In genomic region chrX:38201816-38202215, GRCm38 (mm10) we compare ENCODE assay signal across 11 mouse cellular contexts. TPM values are rescaled to one million over a fixed set of nuclear protein-coding genes. Genes with fewer than 3 reads are reported as not detected.
DNase-seq lines count a peak whose midpoint lies in the region; ATAC-seq and TF ChIP-seq lines count a peak whose summit lies in the region.
"Had no signal": no experiment of that assay in that cellular context is flagged by ENCODE, and none has a peak within 500 bp of the region (broad histone marks: within the 10 kb centered on the region; RNA-seq: fewer than 3 reads in every experiment).

No protein-coding gene starts in this region.

- H3K9me3 ChIP-seq in embryonic facial prominence, embryonic 14.5 days (ENCODE audit: control insufficient read depth, low read length), result no peaks in the 10 kb centered on the region
- no peaks in the 10 kb centered on the region for H3K9me3 ChIP-seq in embryonic facial prominence, embryonic 10.5 days
- H3K9me3 ChIP-seq in limb, embryonic 14.5 days (ENCODE audit: control insufficient read depth, low read length), result no peaks in the 10 kb centered on the region
- H3K9me3 ChIP-seq in limb, embryonic 10.5 days (replicated peaks), result no peaks in the 10 kb centered on the region
- H3K9me3 ChIP-seq: liver, embryonic 13.5 days; midbrain, embryonic 15.5 days had no signal

- POLR2A ChIA-PET in Patski (lab: Charles Lee), result no interaction called here

- no peak for ATAC-seq in embryonic facial prominence, embryonic 14.5 days (ENCODE audit: low read depth)
- no peak for ATAC-seq in limb, embryonic 14.5 days (ENCODE audit: low FRiP score, low read depth)
- ATAC-seq in Patski, result peak; percentile 51
- ATAC-seq: midbrain, embryonic 15.5 days had no signal

- no peak overlapping the region for H3K4me2 ChIP-seq in embryonic facial prominence, embryonic 14.5 days (ENCODE audit: low read depth, low read length)
- no peak overlapping the region for H3K4me2 ChIP-seq in limb, embryonic 14.5 days (replicated peaks; ENCODE audit: low read depth, low read length, severe bottlenecking)
- H3K4me2 ChIP-seq: liver, embryonic 13.5 days; midbrain, embryonic 15.5 days had no signal

- intact Hi-C loops in heart, postnatal 36 days (cut with DNase I), result no loop called here

- 87% methylated on average over 2 of the region's 2 CpGs for whole genome bisulfite sequencing in embryonic facial prominence, embryonic 14.5 days
- 85% methylated on average over 2 of the region's 2 CpGs for whole genome bisulfite sequencing in embryonic facial prominence, embryonic 10.5 days
- 59% methylated on average over 2 of the region's 2 CpGs for WGBS in limb, embryonic 14.5 days
- WGBS in limb, embryonic 10.5 days, result 66% methylated on average over 2 of the region's 2 CpGs

- no peaks in the 10 kb centered on the region for H3K4me1 ChIP-seq in embryonic facial prominence, embryonic 14.5 days (ENCODE audit: control insufficient read depth, insufficient read depth, low read length)
- H3K4me1 ChIP-seq in embryonic facial prominence, embryonic 10.5 days, result no peaks in the 10 kb centered on the region
- no peaks in the 10 kb centered on the region for H3K4me1 ChIP-seq in limb, embryonic 14.5 days (ENCODE audit: control insufficient read depth, insufficient read depth, low read length)
- no peaks in the 10 kb centered on the region for H3K4me1 ChIP-seq in limb, embryonic 10.5 days
- H3K4me1 ChIP-seq: liver, embryonic 13.5 days; midbrain, embryonic 15.5 days had no signal

- H3K27ac ChIP-seq in embryonic facial prominence, embryonic 14.5 days (replicated peaks; ENCODE audit: low read depth, low read length), result no peak overlapping the region
- H3K27ac ChIP-seq in embryonic facial prominence, embryonic 10.5 days (replicated peaks), result no peak overlapping the region
- no peak overlapping the region for H3K27ac ChIP-seq in limb, embryonic 14.5 days (replicated peaks; ENCODE audit: low read depth, low read length)
- H3K27ac ChIP-seq in limb, embryonic 10.5 days, result no peak overlapping the region
- H3K27ac ChIP-seq: liver, embryonic 13.5 days; midbrain, embryonic 15.5 days had no signal

- H3K4me3 ChIP-seq in embryonic facial prominence, embryonic 14.5 days (ENCODE audit: low read depth, low read length), result no peak overlapping the region
- no peak overlapping the region for H3K4me3 ChIP-seq in embryonic facial prominence, embryonic 10.5 days
- no peak overlapping the region for H3K4me3 ChIP-seq in limb, embryonic 14.5 days (replicated peaks; ENCODE audit: low read length)
- H3K4me3 ChIP-seq in limb, embryonic 10.5 days, result no peak overlapping the region
- H3K4me3 ChIP-seq: liver, embryonic 13.5 days; midbrain, embryonic 15.5 days had no signal

- no peaks in the 10 kb centered on the region for H3K36me3 ChIP-seq in embryonic facial prominence, embryonic 14.5 days (ENCODE audit: control insufficient read depth, insufficient read depth, low read length)
- no peaks in the 10 kb centered on the region; the same call in 1 of the 2 replicates for H3K36me3 ChIP-seq in embryonic facial prominence, embryonic 10.5 days (replicated peaks)
- no peaks in the 10 kb centered on the region for H3K36me3 ChIP-seq in limb, embryonic 14.5 days (ENCODE audit: control insufficient read depth, insufficient read depth, low read length)
- peaks cover 2% of the 10 kb centered on the region; the same call in 1 of the 2 replicates for H3K36me3 ChIP-seq in limb, embryonic 10.5 days
- H3K36me3 ChIP-seq: liver, embryonic 13.5 days; midbrain, embryonic 15.5 days had no signal

- H3K27me3 ChIP-seq in embryonic facial prominence, embryonic 14.5 days (replicated peaks; ENCODE audit: control insufficient read depth, insufficient read depth, low read length), result no peaks in the 10 kb centered on the region
- H3K27me3 ChIP-seq in embryonic facial prominence, embryonic 10.5 days (replicated peaks; ENCODE audit: low read depth, poor library complexity, severe bottlenecking), result no peaks in the 10 kb centered on the region
- H3K27me3 ChIP-seq in limb, embryonic 14.5 days (ENCODE audit: control insufficient read depth, insufficient read depth, low read length), result no peaks in the 10 kb centered on the region
- no peaks in the 10 kb centered on the region for H3K27me3 ChIP-seq in limb, embryonic 10.5 days (ENCODE audit: low read depth, poor library complexity, severe bottlenecking)
- H3K27me3 ChIP-seq in Patski, result peaks cover 33% of the 10 kb centered on the region
- H3K27me3 ChIP-seq: liver, embryonic 13.5 days; midbrain, embryonic 15.5 days had no signal

- TF ChIP-seq POLR2A in limb, embryonic 14.5 days (IDR thresholded peaks at IDR 0.05; ENCODE audit: borderline replicate concordance, extremely low read depth, insufficient read depth, insufficient read length), result no peak

- CTCF ChIA-PET in Patski (lab: Charles Lee), result interaction anchor here (1.5 kb wide), 1 partner anchor 36 kb away, joined by 5 read pairs; no protein-coding TSS in a partner anchor

- DNase-seq in embryonic facial prominence, embryonic 14.5 days (ENCODE audit: low spot score), result peak; percentile 38
- DNase-seq in embryonic facial prominence, embryonic 10.5 days (ENCODE audit: low spot score), result no peak
- peak; percentile 22 for DNase-seq in limb, embryonic 14.5 days (ENCODE audit: low spot score)
- no peak for DNase-seq in limb, embryonic 10.5 days (ENCODE audit: low spot score)
- no peak for DNase-seq in Patski (ENCODE audit: low read depth, low spot score)
- peak; percentile 19 for DNase-seq in lung, postnatal 36 days
- DNase-seq in heart, postnatal 36 days, result no peak
- DNase-seq in spleen, postnatal 36 days (ENCODE audit: low spot score in 2 of 2), result no peak
- DNase-seq: kidney, adult 18-20 months; liver, embryonic 13.5 days had no signal

- H3K9ac ChIP-seq in embryonic facial prominence, embryonic 14.5 days (ENCODE audit: low read depth, low read length), result no peak overlapping the region
- no peak overlapping the region for H3K9ac ChIP-seq in limb, embryonic 14.5 days (ENCODE audit: low read depth, low read length, severe bottlenecking)
- H3K9ac ChIP-seq: liver, embryonic 13.5 days; midbrain, embryonic 15.5 days had no signal

- in situ Hi-C loops in Patski (cut with MboI; ENCODE audit: low pct_unique_long_range_greater_than_20kb), result no loop called here

- no peak for TF ChIP-seq CTCF in Patski (IDR thresholded peaks at IDR 0.05)

RNA-seq across cellular contexts. Expression of gene Zbtb33, which starts 12.2 kb away (rescaled TPM):
- 4.6 and 4.9 TPM in 2 replicates for polyA plus RNA-seq in embryonic facial prominence, embryonic 14.5 days (2014; fragmentation: Nextera tagmentation; extraction: Ambion mirVana)
- 3.0 and 3.4 TPM in 2 replicates for polyA plus RNA-seq in embryonic facial prominence, embryonic 10.5 days (2016; fragmentation: Nextera tagmentation; extraction: Ambion mirVana)
- 8.2 and 8.7 TPM in 2 replicates for polyA plus RNA-seq in limb, embryonic 14.5 days (2012; rRNA removed)
- 4.8 and 5.7 TPM in 2 replicates for polyA plus RNA-seq in limb, embryonic 14.5 days (2014; fragmentation: Nextera tagmentation; extraction: Ambion mirVana)
- polyA plus RNA-seq in limb, embryonic 10.5 days (2016; fragmentation: Nextera tagmentation; extraction: Ambion mirVana), result 3.3 and 3.4 TPM in 2 replicates
- polyA plus RNA-seq in Patski (2021), result 24.9 TPM
- 10 to 100 TPM; 10.1 to 12.8 TPM for total RNA-seq in heart, postnatal 36 days (2021)

RNA-seq across cellular contexts. Expression of gene Tmem255a, which starts 50.4 kb away (rescaled TPM):
- polyA plus RNA-seq in embryonic facial prominence, embryonic 14.5 days (2014; fragmentation: Nextera tagmentation; extraction: Ambion mirVana), result 44.9 and 48.6 TPM in 2 replicates
- polyA plus RNA-seq in embryonic facial prominence, embryonic 10.5 days (2016; fragmentation: Nextera tagmentation; extraction: Ambion mirVana), result 19.4 and 22.4 TPM in 2 replicates
- polyA plus RNA-seq in limb, embryonic 14.5 days (2012; rRNA removed), result 26.0 and 31.8 TPM in 2 replicates
- 37.7 and 39.4 TPM in 2 replicates for polyA plus RNA-seq in limb, embryonic 14.5 days (2014; fragmentation: Nextera tagmentation; extraction: Ambion mirVana)
- polyA plus RNA-seq in limb, embryonic 10.5 days (2016; fragmentation: Nextera tagmentation; extraction: Ambion mirVana), result 25.7 and 28.0 TPM in 2 replicates
- 0.01 TPM for polyA plus RNA-seq in Patski (2021)
- 1 to 10 TPM in 1 of 2 experiments, under 1 TPM in 1; 0.79 to 1.2 TPM for total RNA-seq in heart, postnatal 36 days (2021)

Comparison
In these comparisons a context has a peak if more than half of its experiments do, and no peak if none do; other contexts are left out.
1. DNase-seq: peak in embryonic facial prominence, embryonic 14.5 days (single experiment), limb, embryonic 14.5 days (single experiment) and lung, postnatal 36 days (single experiment); none in embryonic facial prominence, embryonic 10.5 days (single experiment), limb, embryonic 10.5 days (single experiment), Patski (single experiment), heart, postnatal 36 days (0 of 2) and spleen, postnatal 36 days (0 of 2).
2. RNA of gene Tmem255a, which starts 50.4 kb away (polyA plus RNA-seq): 44.9 to 48.6 TPM in embryonic facial prominence, embryonic 14.5 days, 26.0 to 39.4 TPM in limb, embryonic 14.5 days, 25.7 to 28.0 TPM in limb, embryonic 10.5 days and 19.4 to 22.4 TPM in embryonic facial prominence, embryonic 10.5 days; 0.01 TPM in Patski (single experiment); every median in the first group is over 10 times any median in the second.